Mouse (Mus musculus) fat pad, adult 2 months (tissue): ENCODE results near the gene Oxtr.

ENCODE experiments used
- DNase-seq: peaks from one replicate; pipeline ENCODE4 v3.0.0-alpha.2; 2011; ENCODE audit warnings: low read depth, low spot score; ENCODE audit errors: extremely low read depth

Gene Oxtr

GRCm38 (mm10) chr6:112489910-112490559, at the start of gene Oxtr:
Oxtr (minus strand) TSS chr6:112489943.
- no peak for DNase-seq

- DNase-seq: no peak
Measured at GRCm38 (mm10) chr6:112525434-112525833, 35.7 kb upstream of the Oxtr start.

GRCm38 (mm10) chr6:112524459-112524858, 34.7 kb upstream of the Oxtr start:
- DNase-seq: no peak

- no peak for DNase-seq
Measured at GRCm38 (mm10) chr6:112517991-112518390, 28.2 kb upstream of the Oxtr start.

GRCm38 (mm10) chr6:112517572-112517971, 27.8 kb upstream of the Oxtr start:
- no peak for DNase-seq

GRCm38 (mm10) chr6:112516496-112516895, 26.8 kb upstream of the Oxtr start:
- DNase-seq: no peak

- DNase-seq: no peak
Measured at GRCm38 (mm10) chr6:112514591-112514990, 24.8 kb upstream of the Oxtr start.

- DNase-seq: no peak
Measured at GRCm38 (mm10) chr6:112510346-112510745, 20.6 kb upstream of the Oxtr start.

- no peak for DNase-seq
Measured at GRCm38 (mm10) chr6:112509590-112510131, 19.9 kb upstream of the Oxtr start.

GRCm38 (mm10) chr6:112507617-112508016, 17.9 kb upstream of the Oxtr start:
- DNase-seq: no peak

- no peak for DNase-seq
Measured at GRCm38 (mm10) chr6:112501156-112501555, 11.4 kb upstream of the Oxtr start.

GRCm38 (mm10) chr6:112499456-112499855, 9.7 kb upstream of the Oxtr start:
- no peak for DNase-seq

- DNase-seq: no peak
Measured at GRCm38 (mm10) chr6:112498716-112499115, 9.0 kb upstream of the Oxtr start.

- DNase-seq: no peak
Measured at GRCm38 (mm10) chr6:112497456-112497855, 7.7 kb upstream of the Oxtr start.

- DNase-seq: no peak
Measured at GRCm38 (mm10) chr6:112496291-112497060, 6.7 kb upstream of the Oxtr start.

GRCm38 (mm10) chr6:112495219-112495618, 5.5 kb upstream of the Oxtr start:
- DNase-seq: no peak

GRCm38 (mm10) chr6:112494620-112495081, 4.9 kb upstream of the Oxtr start:
- no peak for DNase-seq

GRCm38 (mm10) chr6:112493371-112493770, 3.6 kb upstream of the Oxtr start:
- DNase-seq: no peak

GRCm38 (mm10) chr6:112492656-112493055, 2.9 kb upstream of the Oxtr start:
- no peak for DNase-seq

- no peak for DNase-seq
Measured at GRCm38 (mm10) chr6:112491521-112491920, 1.8 kb upstream of the Oxtr start.

GRCm38 (mm10) chr6:112490625-112491242, 991 bp upstream of the Oxtr start:
- no peak for DNase-seq
